25 mouse cellular contexts compared by ENCODE assay signal in the genomic region with DNA sequence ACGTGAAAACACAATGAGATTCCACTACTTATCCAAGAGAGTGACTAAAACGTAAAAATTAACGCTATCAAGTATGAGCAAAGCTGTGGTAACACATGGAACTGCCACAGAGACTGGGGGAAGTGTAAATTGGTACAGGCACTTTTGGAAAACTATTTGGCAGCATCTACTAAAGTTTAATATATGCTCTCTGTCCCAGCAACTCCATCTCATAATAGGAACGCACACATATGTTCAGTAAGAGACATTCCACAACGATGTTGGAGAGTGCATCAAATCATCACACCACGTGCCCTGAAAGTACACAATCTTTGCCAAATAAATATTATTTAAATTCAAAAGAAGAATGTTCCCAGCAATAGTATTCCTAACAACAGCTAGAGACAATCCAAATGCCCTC.
A peak's percentile ranks its signal among the peaks of the same experiment; 100 is the strongest.
DNase-seq lines count a peak whose midpoint lies in the region; ATAC-seq lines count a peak whose summit lies in the region.
"Had no signal": no experiment of that assay in that cellular context is flagged by ENCODE, and none has a peak within 500 bp of the region (broad histone marks: within the 10 kb centered on the region; RNA-seq: fewer than 3 reads in every experiment).

No protein-coding gene starts in this region.

- WGBS in forebrain, embryonic 13.5 days = 92% methylated on average over 6 of the region's 6 CpGs
- WGBS in forebrain, embryonic 10.5 days = 94% methylated on average over 6 of the region's 6 CpGs

- peak; percentile 71; the same call in 1 of the 2 replicates for ATAC-seq in forebrain, embryonic 13.5 days
- peak; percentile 79 for ATAC-seq in frontal cortex, adult (ENCODE audit: low TSS enrichment)
- ATAC-seq: activated CD4-positive, CD25-positive, alpha-beta regulatory T cell, adult 4 months; hindbrain, embryonic 16.5 days; intestine, embryonic 15.5 days had no signal

- H3K9ac ChIP-seq in forebrain, embryonic 13.5 days = no peak overlapping the region
- H3K9ac ChIP-seq: heart, embryonic 12.5 days; heart, embryonic 15.5 days; hindbrain, embryonic 13.5 days; intestine, embryonic 15.5 days had no signal

- no peak overlapping the region for H3K27ac ChIP-seq in forebrain, embryonic 13.5 days
- no peak overlapping the region for H3K27ac ChIP-seq in forebrain, embryonic 10.5 days
- H3K27ac ChIP-seq: gastrocnemius, adult 2 months; heart, embryonic 15.5 days; hindbrain, embryonic 10.5 days; hindbrain, embryonic 13.5 days; intestine, embryonic 15.5 days had no signal

- no peaks in the 10 kb centered on the region for H3K27me3 ChIP-seq in forebrain, embryonic 13.5 days
- H3K27me3 ChIP-seq in forebrain, embryonic 10.5 days (ENCODE audit: poor library complexity, severe bottlenecking) = no peaks in the 10 kb centered on the region
- H3K27me3 ChIP-seq: heart, embryonic 12.5 days; heart, embryonic 15.5 days; hindbrain, embryonic 13.5 days; intestine, embryonic 15.5 days had no signal

- H3K4me1 ChIP-seq in forebrain, embryonic 13.5 days = peaks cover 40% of the 10 kb centered on the region
- peaks cover 24% of the 10 kb centered on the region for H3K4me1 ChIP-seq in forebrain, embryonic 10.5 days
- H3K4me1 ChIP-seq: intestine, embryonic 15.5 days had no signal

- H3K4me2 ChIP-seq in forebrain, embryonic 13.5 days = no peak overlapping the region
- H3K4me2 ChIP-seq: heart, embryonic 12.5 days; heart, embryonic 15.5 days; hindbrain, embryonic 13.5 days; intestine, embryonic 15.5 days had no signal

- no peak overlapping the region for H3K4me3 ChIP-seq in forebrain, embryonic 13.5 days
- no peak overlapping the region for H3K4me3 ChIP-seq in forebrain, embryonic 10.5 days
- H3K4me3 ChIP-seq: gastrocnemius, adult 2 months; heart, embryonic 12.5 days; heart, embryonic 15.5 days; hindbrain, embryonic 10.5 days; hindbrain, embryonic 13.5 days; intestine, embryonic 15.5 days had no signal

- H3K9me3 ChIP-seq in forebrain, embryonic 13.5 days (replicated peaks) = peaks cover 7% of the 10 kb centered on the region; the same call in 1 of the 2 replicates
- H3K9me3 ChIP-seq in forebrain, embryonic 10.5 days = peaks cover 26% of the 10 kb centered on the region
- H3K9me3 ChIP-seq: heart, embryonic 12.5 days; heart, embryonic 15.5 days; intestine, embryonic 15.5 days had no signal

- peaks cover 20% of the 10 kb centered on the region for H3K36me3 ChIP-seq in forebrain, embryonic 13.5 days (ENCODE audit: poor library complexity, severe bottlenecking)
- H3K36me3 ChIP-seq in forebrain, embryonic 10.5 days (replicated peaks) = peaks cover 41% of the 10 kb centered on the region
- H3K36me3 ChIP-seq: heart, embryonic 12.5 days; heart, embryonic 15.5 days; hindbrain, embryonic 13.5 days; intestine, embryonic 15.5 days had no signal

- DNase-seq in forebrain, embryonic 10.5 days (ENCODE audit: extremely low spot score, low spot score) = no peak
- no peak for DNase-seq in frontal cortex, postnatal 14 days (ENCODE audit: low spot score in 2 of 2)
- peak; percentile 59 for DNase-seq in brain, embryonic 18.5 days (ENCODE audit: low read depth, low spot score)
- no peak for DNase-seq in adrenal gland, postnatal 36 days
- DNase-seq in right cerebral cortex, adult 18-20 months = no peak
- DNase-seq: adrenal gland, adult 8-10 months; adrenal gland, postnatal 25 days; cerebellum, adult 18-20 months; cerebellum, adult 9-10 months; cerebellum, postnatal 14 days; gastrocnemius, adult 2 months; gastrocnemius, postnatal 14 days; heart, adult 18-20 months; heart, postnatal 10 days; heart, postnatal 36 days; kidney, adult 11 months had no signal
